Mouse (Mus musculus) left cerebral cortex, adult 11 months (tissue): ENCODE measurements at regions not wholly inside any gene's neighbourhood (a gene's known extent, or its start where the extent isn't known, plus 50 kb on each side); places are given as distances from the start of the nearest gene placed in this dataset.
A peak's percentile ranks its signal among the peaks of the same experiment; 100 is the strongest.

Source experiments
- DNase-seq: peaks from one replicate; pipeline ENCODE4 v3.0.0; 2022; ENCODE audit warnings: low spot score

GRCm38 (mm10) chr17:62415152-62415551 lies 466.0 kb downstream of the Efna5 start:
- peak; percentile 18 for DNase-seq

DNA sequence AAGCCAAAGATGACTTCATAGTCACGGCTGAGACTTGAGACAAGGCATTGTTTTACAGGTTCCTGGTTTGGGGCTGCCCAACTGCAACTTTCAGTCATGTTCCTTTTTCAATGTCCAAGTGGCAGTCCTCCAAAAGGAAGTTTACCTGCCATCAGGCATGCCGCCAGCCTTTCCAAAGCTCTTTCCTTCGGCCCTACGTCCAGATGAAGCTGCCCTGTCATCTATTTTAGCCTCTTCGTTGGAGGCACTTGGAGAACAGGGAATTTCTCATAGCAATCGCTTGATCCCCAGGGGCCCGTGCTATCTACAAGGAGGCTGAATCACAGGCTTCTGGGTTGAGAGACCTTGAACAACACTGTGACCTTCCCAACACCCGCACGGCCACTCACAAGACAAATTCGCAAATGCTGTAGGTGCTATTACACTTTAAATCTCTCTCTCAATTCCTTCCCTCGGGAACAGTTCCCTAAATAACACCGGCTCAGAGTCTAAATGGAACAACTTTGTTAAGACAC lies 468.4 kb downstream of the Efna5 start:
- DNase-seq, result no peak

- no peak for DNase-seq
Measured at GRCm38 (mm10) chr17:62403739-62404138, 477.4 kb downstream of the Efna5 start.

- DNase-seq, result no peak
Measured at GRCm38 (mm10) chr17:62393355-62394006, 487.6 kb downstream of the Efna5 start.

DNA sequence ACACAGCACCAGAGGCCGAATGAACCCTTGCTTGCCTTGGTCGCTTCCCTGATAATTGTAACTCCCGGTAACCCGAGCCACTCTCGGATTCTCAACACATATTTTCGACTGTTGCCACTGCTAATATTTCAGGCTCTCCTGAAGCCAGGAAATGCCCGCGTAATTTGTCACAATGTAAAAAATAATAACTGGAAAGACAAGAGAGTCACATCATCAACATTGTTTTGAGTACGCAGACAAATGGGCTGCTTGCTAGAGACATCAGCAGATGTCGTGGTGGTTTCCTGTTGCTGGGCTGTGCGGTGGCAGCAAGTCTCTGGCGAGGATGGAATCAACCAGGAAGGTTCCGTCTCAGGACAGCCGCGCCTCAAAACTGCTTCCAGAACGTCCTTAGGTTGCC lies 497.1 kb downstream of the Efna5 start:
- DNase-seq, result no peak

DNA sequence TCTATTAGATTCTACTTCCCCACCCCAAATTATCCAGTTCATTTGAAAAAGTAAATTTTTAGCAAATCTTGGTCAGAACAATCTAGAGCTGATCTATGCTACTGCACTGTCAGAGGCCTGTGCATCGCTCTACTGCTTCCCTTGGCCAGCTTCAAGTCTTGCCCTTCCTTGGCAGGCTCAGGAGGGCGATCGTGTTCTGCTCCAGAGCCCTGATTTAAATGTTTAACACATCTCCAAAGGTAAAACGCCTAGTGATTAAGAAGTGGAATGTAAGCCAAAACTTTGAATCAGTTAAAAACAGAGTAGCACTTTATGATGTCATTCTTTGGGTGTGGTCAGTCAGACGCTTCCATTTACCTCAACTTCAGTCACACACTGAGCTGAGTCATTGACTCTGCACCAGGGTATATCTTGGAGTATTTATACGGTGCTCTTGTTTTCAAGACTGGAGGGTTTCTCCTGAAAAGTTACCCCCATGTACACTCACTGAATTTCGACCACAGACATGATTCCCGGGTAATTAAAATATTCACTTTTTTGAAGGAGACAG lies 502.2 kb downstream of the Efna5 start:
- no peak for DNase-seq

GRCm38 (mm10) chr17:62369100-62369499 lies 512.0 kb downstream of the Efna5 start:
- no peak for DNase-seq

DNA sequence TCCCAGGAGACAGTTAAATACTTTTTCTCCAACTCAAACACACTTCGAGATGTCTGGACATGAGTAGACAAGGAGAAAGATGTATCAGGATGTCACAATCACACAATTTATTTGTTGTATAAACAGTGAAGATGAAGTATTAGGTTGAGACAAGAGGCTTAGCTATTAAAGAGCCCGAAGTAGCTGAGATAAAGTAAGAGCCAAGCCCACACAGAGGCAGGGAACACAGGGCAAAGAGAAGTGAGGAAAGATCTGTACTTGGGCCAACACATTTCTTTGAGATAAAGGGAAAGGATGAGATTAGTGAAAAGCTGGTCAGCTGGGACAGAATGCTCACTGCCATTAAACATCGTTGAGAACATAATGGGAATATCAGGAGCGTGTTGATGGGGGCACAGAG lies 513.2 kb downstream of the Efna5 start:
- DNase-seq, result no peak

- DNase-seq, result no peak
Measured at GRCm38 (mm10) chr17:62358323-62358722, 522.8 kb downstream of the Efna5 start.

DNA sequence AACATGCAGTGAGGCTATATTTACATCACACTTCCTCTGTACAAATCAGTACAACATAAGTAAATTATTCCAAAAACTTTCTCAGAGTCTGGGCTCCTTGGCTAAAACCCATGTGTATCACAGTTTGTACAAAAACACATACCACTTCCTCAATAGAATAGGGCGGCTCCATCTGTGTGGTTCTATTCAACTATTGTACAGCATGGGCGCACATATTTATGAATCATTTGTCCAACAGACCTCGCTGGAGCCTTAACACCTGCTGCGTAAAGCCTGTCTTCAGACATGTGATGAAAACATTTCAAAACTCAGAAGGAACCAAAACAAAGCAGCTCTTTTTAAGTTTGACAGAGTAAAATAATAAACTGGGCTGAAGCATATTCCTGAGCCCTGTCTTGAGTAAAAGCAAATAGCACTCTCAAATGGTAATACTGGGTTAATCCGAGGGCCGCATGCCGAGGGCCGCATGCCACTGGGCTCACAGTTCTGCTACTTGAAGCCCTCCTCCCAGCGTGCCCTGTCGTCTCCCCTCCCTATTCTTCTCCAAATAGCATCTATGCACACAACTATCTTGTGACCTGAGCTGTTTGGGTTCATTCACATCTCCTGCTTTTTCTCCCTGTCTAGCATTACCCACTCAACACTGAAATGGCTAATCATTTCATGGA lies 543.1 kb downstream of the Efna5 start:
- no peak for DNase-seq

DNA sequence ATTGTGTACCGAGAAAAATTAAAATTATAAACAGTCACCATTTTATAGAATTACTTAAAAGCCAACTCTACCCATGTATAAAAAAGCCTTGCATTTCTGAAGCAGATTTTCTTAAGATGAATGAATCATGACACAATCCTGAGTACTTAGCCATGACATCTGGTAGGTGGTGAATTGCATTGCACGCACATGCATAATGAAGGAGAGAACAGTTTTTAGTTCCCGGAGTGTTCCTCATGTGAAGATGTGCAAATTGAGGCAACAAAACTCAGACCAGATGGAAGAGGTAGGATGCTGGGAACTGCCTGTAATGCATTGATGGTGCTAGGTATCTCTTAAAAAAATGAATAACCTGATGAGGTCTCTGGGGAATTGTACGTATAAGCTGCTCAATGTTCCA lies 550.9 kb downstream of the Efna5 start:
- DNase-seq, result peak; percentile 9

- no peak for DNase-seq
Measured at GRCm38 (mm10) chr17:62326844-62327243, 554.3 kb downstream of the Efna5 start.

DNA sequence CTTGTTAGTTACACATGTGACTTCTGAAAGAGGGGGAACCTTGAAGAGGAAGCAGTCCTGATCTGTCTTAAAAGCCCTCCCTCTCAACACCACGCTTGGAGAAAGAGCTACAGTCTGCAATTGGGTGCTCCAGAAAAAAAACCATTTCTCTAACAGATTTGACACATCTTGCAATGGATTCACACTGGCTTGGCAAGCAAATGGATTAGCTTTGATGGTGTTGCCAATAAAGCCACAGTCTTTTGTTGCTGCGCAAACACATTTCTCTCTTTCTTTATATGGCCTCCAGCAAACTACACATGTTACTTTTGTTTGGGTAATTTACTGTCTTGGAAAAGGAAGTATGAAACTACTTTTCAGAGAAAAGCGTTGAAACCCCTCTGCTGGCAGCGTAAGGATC lies 562.1 kb downstream of the Efna5 start:
- DNase-seq, result no peak

DNA sequence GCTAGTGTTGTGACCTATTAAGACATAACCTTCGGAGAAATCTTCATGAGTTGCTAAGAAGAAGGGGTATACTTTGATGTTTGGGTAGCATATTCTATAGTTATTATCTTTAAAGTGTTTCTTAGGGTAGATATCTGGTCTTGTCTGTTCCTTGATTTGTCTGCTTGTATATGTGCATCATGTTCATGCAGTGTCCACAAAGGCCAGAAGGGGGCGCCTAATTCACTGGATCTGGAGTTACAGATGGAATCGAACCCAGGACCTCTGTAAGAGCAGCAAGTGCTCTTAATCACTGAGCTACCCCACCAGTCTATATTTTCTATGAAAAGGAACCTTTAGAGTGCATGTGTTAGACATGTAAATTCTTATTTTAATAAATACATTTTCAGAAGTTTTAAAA lies 571.1 kb downstream of the Efna5 start:
- no peak for DNase-seq

DNA sequence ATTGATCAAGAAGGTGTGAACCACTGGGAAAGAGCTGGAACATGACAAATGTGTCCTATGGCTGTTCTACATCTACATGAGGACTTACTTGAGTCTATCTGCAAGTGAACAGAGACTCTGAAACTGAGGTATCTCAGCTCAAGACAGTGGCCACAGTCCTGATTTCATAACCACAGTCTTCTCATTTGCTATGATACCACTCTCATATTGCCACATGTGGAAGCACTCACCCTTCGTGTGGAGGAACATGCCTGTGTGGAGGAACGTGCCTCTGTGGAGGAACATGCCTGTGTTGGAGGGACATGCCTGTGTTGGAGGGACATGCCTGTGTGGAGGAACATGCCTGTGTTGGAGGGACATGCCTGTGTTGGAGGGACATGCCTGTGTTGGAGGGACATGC lies 574.0 kb downstream of the Efna5 start:
- DNase-seq, result no peak

GRCm38 (mm10) chr17:62306524-62306923 lies 574.6 kb downstream of the Efna5 start:
- no peak for DNase-seq

DNA sequence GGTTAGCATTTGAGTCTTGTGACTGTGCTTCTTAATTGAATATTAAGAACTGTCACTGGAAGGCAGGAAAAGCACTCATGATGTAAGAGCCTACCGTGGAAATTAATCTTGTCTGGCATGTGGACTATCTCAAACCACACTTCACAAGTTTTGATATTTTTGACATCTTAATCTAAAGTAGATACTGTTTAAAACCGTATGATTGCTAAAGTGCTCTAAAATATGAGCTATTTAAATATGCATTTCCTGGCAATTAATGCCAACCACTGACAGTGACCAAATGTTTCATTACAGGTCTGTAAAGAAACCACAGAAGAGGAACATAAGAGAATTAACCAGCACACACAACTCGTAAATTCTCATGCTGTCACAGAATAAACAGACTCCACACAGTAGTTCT lies 576.0 kb downstream of the Efna5 start:
- DNase-seq, result no peak

- no peak for DNase-seq
Measured at GRCm38 (mm10) chr17:62304073-62304472, 577.0 kb downstream of the Efna5 start.

GRCm38 (mm10) chr17:62299875-62300274 lies 581.2 kb downstream of the Efna5 start:
- no peak for DNase-seq

- no peak for DNase-seq
Measured at GRCm38 (mm10) chr17:62297393-62298060, 583.6 kb downstream of the Efna5 start.

- DNase-seq, result no peak
Measured at GRCm38 (mm10) chr17:62295412-62295811, 585.7 kb downstream of the Efna5 start.

- DNase-seq, result no peak
Measured at GRCm38 (mm10) chr17:62292703-62293102, 588.4 kb downstream of the Efna5 start.

GRCm38 (mm10) chr17:62287666-62288065 lies 593.5 kb downstream of the Efna5 start:
- no peak for DNase-seq
